Mouse (Mus musculus) layer of hippocampus, adult 9-10 months (tissue): ENCODE data around the gene Fbxo3.
"Not testable (repeated sequence)": the region's sequence is repeated elsewhere in the genome, so short reads cannot be mapped to it uniquely, and the experiment has no call there.

Experiments used
- DNase-seq: peaks from one replicate; pipeline ENCODE4 v3.0.0; 2022; ENCODE audit warnings: low spot score

Gene Fbxo3

GRCm38 (mm10) chr2:104096796-104097195 is 69.3 kb downstream of the Fbxo3 start:
- DNase-seq: not testable (repeated sequence)

GRCm38 (mm10) chr2:104097396-104097795 is 69.9 kb downstream of the Fbxo3 start:
- DNase-seq: not testable (repeated sequence)

- DNase-seq: no peak
Measured at GRCm38 (mm10) chr2:104098529-104099230, 71.2 kb downstream of the Fbxo3 start.

DNA sequence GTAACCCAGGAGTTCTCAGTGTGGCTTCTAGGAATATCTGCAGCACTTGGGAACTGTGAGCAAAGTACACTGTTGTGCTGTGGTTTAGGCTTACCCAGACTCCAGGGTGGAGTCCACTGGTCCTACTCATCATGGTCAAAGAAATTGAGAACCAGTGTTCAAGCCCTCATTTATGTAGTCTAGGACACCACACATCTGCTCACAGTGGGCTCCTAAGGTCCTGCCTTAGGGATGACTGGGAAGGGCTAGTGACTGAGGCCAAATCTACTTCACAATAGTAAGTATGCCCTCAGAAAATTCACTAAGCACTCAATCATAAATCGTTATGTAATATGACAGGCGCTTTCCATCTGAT is 71.7 kb downstream of the Fbxo3 start:
- no peak for DNase-seq

- DNase-seq: no peak
Measured at GRCm38 (mm10) chr2:104099946-104100345, 72.4 kb downstream of the Fbxo3 start.

GRCm38 (mm10) chr2:104104800-104105199 is 77.3 kb downstream of the Fbxo3 start:
- no peak for DNase-seq

DNA sequence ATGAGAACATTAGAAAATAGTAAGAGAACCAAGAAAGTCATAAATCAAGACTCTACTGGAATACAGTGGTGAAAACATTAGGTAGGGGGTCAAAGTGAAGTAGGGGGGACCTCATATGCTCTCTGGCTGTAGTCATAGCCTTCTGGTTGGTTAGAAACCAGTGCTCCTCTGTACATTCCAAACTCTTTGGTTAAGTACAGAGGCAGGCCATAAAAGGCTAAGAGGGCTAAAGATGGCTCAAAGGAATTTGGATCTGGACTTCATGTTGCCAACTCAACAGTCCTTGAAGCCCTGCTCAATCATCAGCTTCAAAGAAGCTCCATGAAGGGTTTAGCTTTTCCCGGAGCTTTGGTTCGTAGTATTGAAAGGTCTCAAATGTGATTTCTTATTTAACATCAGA is 81.5 kb downstream of the Fbxo3 start:
- not testable (repeated sequence) for DNase-seq

- no peak for DNase-seq
Measured at GRCm38 (mm10) chr2:104109528-104109927, 82.0 kb downstream of the Fbxo3 start.

- no peak for DNase-seq
Measured at GRCm38 (mm10) chr2:104110031-104110430, 82.5 kb downstream of the Fbxo3 start.

GRCm38 (mm10) chr2:104111170-104111797 is 83.8 kb downstream of the Fbxo3 start:
- not testable (repeated sequence) for DNase-seq
